Mouse (Mus musculus) megakaryocyte, embryonic 14.5 days (primary cell): ENCODE data around the gene Stoml2.

ENCODE experiments used
- FLI1 ChIP-seq: IDR thresholded peaks from 2 replicates; pipeline ENCODE4 v1.6.1; 2012; ENCODE audit warnings: low read length, inconsistent platforms, mixed read lengths
- GATA1 ChIP-seq: IDR thresholded peaks from 3 replicates; pipeline ENCODE4 v1.6.1; 2012; ENCODE audit warnings: mixed read lengths, low read length, inconsistent platforms, borderline replicate concordance

DNA sequence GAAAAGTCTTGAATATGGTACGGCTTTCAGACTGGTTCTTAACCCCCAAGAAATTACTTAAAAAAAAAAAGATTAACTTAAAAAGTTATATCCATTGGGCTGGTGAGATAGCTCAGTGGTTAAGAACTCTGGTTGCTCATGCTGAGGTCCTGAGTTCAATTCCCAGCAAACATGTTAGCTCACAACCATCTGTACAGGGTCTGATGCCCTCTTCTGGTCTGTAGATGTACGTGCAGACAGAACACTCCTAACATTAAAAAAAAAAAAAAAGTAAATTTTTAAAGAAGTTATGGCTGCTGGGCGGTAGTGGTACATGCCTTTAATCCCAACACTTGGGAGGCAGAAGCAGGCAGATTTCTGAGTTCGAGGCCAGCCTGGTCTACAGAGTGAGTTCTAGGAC is 53.4 kb downstream of the Stoml2 start:
- TF ChIP-seq GATA1 (no peak), FLI1 (no peak)
